8 mouse cellular contexts compared by ENCODE assay signal in the genomic region with DNA sequence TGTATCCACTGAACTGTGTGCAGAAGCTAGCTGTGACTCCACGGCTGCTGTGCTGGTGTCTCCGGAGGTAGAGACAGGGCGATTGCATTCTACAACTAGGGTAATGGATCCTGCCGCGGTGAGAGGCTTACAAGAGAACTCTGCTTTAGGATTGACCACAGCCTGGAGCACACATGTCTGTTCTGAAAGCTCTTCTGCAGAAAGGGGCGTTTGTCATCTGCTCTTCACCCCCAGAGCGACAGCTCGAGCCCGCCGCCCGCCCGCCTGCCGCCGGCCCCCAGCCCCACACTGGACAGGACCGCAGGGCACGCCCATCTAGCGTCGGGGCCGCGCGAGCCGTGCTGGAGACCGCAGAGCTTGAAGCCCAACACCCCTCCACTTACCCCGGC. TPM values are rescaled to one million over a fixed set of nuclear protein-coding genes. Genes with fewer than 3 reads are reported as not detected.
DNase-seq lines count a peak whose midpoint lies in the region; ATAC-seq and TF ChIP-seq lines count a peak whose summit lies in the region.

No protein-coding gene starts in this region.

- H3K36me3 ChIP-seq in heart, embryonic 14.5 days (ENCODE audit: control insufficient read depth, insufficient read depth, low read length): no peaks in the 10 kb centered on the region
- peaks cover 30% of the 10 kb centered on the region for H3K36me3 ChIP-seq in G1E (replicated peaks)

- intact Hi-C loops in heart, postnatal 14 days (cut with DNase I): loop anchor here (1.0 to 5.0 kb wide), 2 partner anchors 43 to 91 kb away; no protein-coding TSS in a partner anchor

- H3K4me1 ChIP-seq in heart, embryonic 14.5 days (ENCODE audit: control insufficient read depth in 2 of 2, insufficient read depth in 2 of 2, low read length in 2 of 2): peaks cover 6 to 29% of the 10 kb centered on the region in 2 experiments
- H3K4me1 ChIP-seq in G1E (ENCODE audit: insufficient read depth, low read depth, low read length): peaks cover 29% of the 10 kb centered on the region

- TF ChIP-seq CTCF in G1E (IDR thresholded peaks at IDR 0.05; ENCODE audit: low read depth, low read length): no peak

- ATAC-seq in heart, embryonic 14.5 days (ENCODE audit: insufficient number of reproducible peaks, insufficient read depth, low FRiP score, low read depth): peak; percentile 55
- peak; percentile 11; the same call in 1 of the 2 replicates for ATAC-seq in G1E (ENCODE audit: extremely low read depth, insufficient number of reproducible peaks, low FRiP score, poor library complexity, severe bottlenecking)
- ATAC-seq in hematopoietic stem cell, adult 5-6 weeks (replicated peaks in 1 of 2; ENCODE audit: insufficient read depth in 1 of 2, low FRiP score in 2 of 2, low TSS enrichment in 1 of 2, low read depth in 1 of 2, poor library complexity in 2 of 2, severe bottlenecking in 2 of 2): peak; percentile 14 to 34; a peak in 3 of 4 replicates
- peak; percentile 19; the same call in 1 of the 2 replicates for ATAC-seq in megakaryocyte-erythroid progenitor cell, adult 5-6 weeks (replicated peaks; ENCODE audit: low FRiP score, low TSS enrichment, poor library complexity, severe bottlenecking)

- H3K4me2 ChIP-seq in heart, embryonic 14.5 days (ENCODE audit: low read length): peak overlapping the region; percentile 81

- peak overlapping the region; percentile 77 to 81 for H3K4me3 ChIP-seq in heart, embryonic 14.5 days (ENCODE audit: control insufficient read depth in 1 of 2, insufficient read depth in 1 of 2, low read depth in 1 of 2, low read length in 2 of 2)
- H3K4me3 ChIP-seq in G1E (ENCODE audit: low read depth, low read length): peak overlapping the region; percentile 86

- H3K9ac ChIP-seq in heart, embryonic 14.5 days (ENCODE audit: low read length): peak overlapping the region; percentile 86

- WGBS in heart, embryonic 14.5 days: under 1% methylated on average over 24 of the region's 24 CpGs

- H3K27me3 ChIP-seq in heart, embryonic 14.5 days (ENCODE audit: control insufficient read depth, insufficient read depth, low read length): no peaks in the 10 kb centered on the region
- no peaks in the 10 kb centered on the region for H3K27me3 ChIP-seq in G1E (ENCODE audit: insufficient read depth, low read length)

- DNase-seq in heart, postnatal 14 days: no peak
- no peak for DNase-seq in G1E (ENCODE audit: low spot score)
- no peak for DNase-seq in cerebellum, postnatal 36 days
- no peak for DNase-seq in right cerebral cortex, postnatal 10 days (ENCODE audit: low spot score in 2 of 2)
- DNase-seq in kidney, adult 8-10 months: no peak

- peak overlapping the region; percentile 96 to 98 for H3K27ac ChIP-seq in heart, embryonic 14.5 days (replicated peaks in 1 of 2; ENCODE audit: control insufficient read depth in 1 of 2, insufficient read depth in 1 of 2, low read depth in 2 of 2, low read length in 2 of 2)

- H3K9me3 ChIP-seq in heart, embryonic 14.5 days (ENCODE audit: control insufficient read depth, low read length): no peaks in the 10 kb centered on the region
- H3K9me3 ChIP-seq in G1E (replicated peaks): no peaks in the 10 kb centered on the region

RNA-seq across cellular contexts. Expression of gene Vps26c, which starts 0.7 kb away (rescaled TPM):
- polyA plus RNA-seq in heart, embryonic 14.5 days (2014; fragmentation: Nextera tagmentation; extraction: Ambion mirVana): 49.4 and 56.3 TPM in 2 replicates
- total RNA-seq in heart, postnatal 14 days (2021): 10 to 100 TPM; 26.7 to 27.8 TPM
- total RNA-seq in G1E (2014; fragmentation: Nextera tagmentation) (27.5 and 37.2 TPM in 2 replicates), G1E (2017) (80.7 and 102 TPM in 2 replicates)
- 3.2 and 3.4 TPM in 2 replicates for polyA plus RNA-seq in G1E (2012)
- 21.4 and 44.2 TPM in 2 replicates for total RNA-seq in hematopoietic stem cell, adult 5-6 weeks (2017)
- 23.1 and 29.9 TPM in 2 replicates for total RNA-seq in megakaryocyte-erythroid progenitor cell, adult 5-6 weeks (2014; fragmentation: Nextera tagmentation)
- total RNA-seq in megakaryocyte-erythroid progenitor cell, adult 5-6 weeks (2017): 15.1 and 35.5 TPM in 2 replicates

RNA-seq across cellular contexts. Expression of gene Dyrk1a, which starts 43.9 kb away (rescaled TPM):
- 12.2 and 12.3 TPM in 2 replicates for polyA plus RNA-seq in heart, embryonic 14.5 days (2014; fragmentation: Nextera tagmentation; extraction: Ambion mirVana)
- 10 to 100 TPM; 68.6 to 69.6 TPM for total RNA-seq in heart, postnatal 14 days (2021)
- 97.8 and 106 TPM in 2 replicates for total RNA-seq in G1E (2014; fragmentation: Nextera tagmentation)
- total RNA-seq in G1E (2017): 55.8 and 67.3 TPM in 2 replicates
- polyA plus RNA-seq in G1E (2012): 14.5 and 15.9 TPM in 2 replicates
- 84.5 and 89.6 TPM in 2 replicates for total RNA-seq in hematopoietic stem cell, adult 5-6 weeks (2017)
- total RNA-seq in megakaryocyte-erythroid progenitor cell, adult 5-6 weeks (2014; fragmentation: Nextera tagmentation): 39.5 and 43.9 TPM in 2 replicates
- 59.8 and 62.4 TPM in 2 replicates for total RNA-seq in megakaryocyte-erythroid progenitor cell, adult 5-6 weeks (2017)
